Mouse (Mus musculus) kidney, adult 2 months (tissue): ENCODE results near the gene Olfr502.
"Not testable (repeated sequence)": the region's sequence is repeated elsewhere in the genome, so short reads cannot be mapped to it uniquely, and the experiment has no call there.

Experiments used
- CTCF ChIP-seq: fragments of 200-500 bp; conservative IDR thresholded peaks from 2 replicates; pipeline ENCODE4 v1.5.1; 2011; ENCODE audit warnings: low read depth, mild to moderate bottlenecking, control low read depth, low read length, moderate library complexity, mixed read lengths; ENCODE audit not compliant: insufficient read depth, insufficient read length
- POLR2A ChIP-seq: fragments of 200-500 bp; IDR thresholded peaks from one replicate; pipeline ENCODE4 v1.6.1; 2011; ENCODE audit warnings: low read depth, low read length, control low read depth

DNA sequence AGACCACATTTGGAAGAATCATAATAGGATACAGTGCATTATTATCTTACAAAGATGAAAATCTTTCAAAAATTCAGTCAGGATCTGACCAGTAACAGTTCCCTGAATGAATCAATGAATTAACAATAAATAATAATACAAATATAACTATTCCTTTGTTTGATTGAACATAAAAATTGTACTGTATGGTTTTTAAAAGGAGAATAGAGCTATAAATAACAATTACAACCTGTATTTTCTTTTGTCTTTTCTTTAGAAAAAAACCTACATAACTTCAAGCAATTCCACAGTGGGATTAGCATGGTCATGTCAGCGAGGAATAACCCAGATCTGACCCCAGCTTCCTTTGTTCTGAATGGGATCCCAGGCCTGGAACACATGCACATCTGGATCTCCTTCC, 19.4 kb upstream of the Olfr502 start, which contains the start of gene Olfr503:
- TF ChIP-seq POLR2A, CTCF: not testable (repeated sequence)
